Mouse (Mus musculus): ENCODE data around the gene Fcrl5.

GRCm38 (mm10) chr3:87508205-87508901 lies 72.8 kb downstream of the Fcrl5 start:
- TF ChIP-seq CTCF (IDR thresholded peaks at IDR 0.05; ENCODE audit: control insufficient read depth, insufficient read depth, insufficient read length), result no peak
- no peak for TF ChIP-seq MYOD1 (IDR thresholded peaks at IDR 0.05; ENCODE audit: control insufficient read depth, insufficient read length, low read depth)
- TF ChIP-seq USF1 (IDR thresholded peaks at IDR 0.05; ENCODE audit: low read depth), result no peak
- TF ChIP-seq CEBPB (IDR thresholded peaks at IDR 0.05; ENCODE audit: low read depth), result no peak
- TF ChIP-seq FOSL1 (IDR thresholded peaks at IDR 0.05; ENCODE audit: insufficient read depth, low read length, poor library complexity, severe bottlenecking), result no peak
- no peak for TF ChIP-seq MYOG (IDR thresholded peaks at IDR 0.05; ENCODE audit: control insufficient read depth, extremely low read depth, insufficient read length)
- no peak for TF ChIP-seq MAX (IDR thresholded peaks at IDR 0.05)

All from C2C12 (cell line).